Mouse (Mus musculus) CD4-positive, CD25-positive, alpha-beta regulatory T cell, adult 2 months (primary cell): ENCODE measurements around the gene Gm20388.
"Not testable (repeated sequence)": the region's sequence is repeated elsewhere in the genome, so short reads cannot be mapped to it uniquely, and the experiment has no call there.

Experiments
- DNase-seq: peaks from one replicate; pipeline ENCODE4 v3.0.0-alpha.2; 2012; ENCODE audit warnings: low read depth, low spot score

Gm20388 gene

GRCm38 (mm10) chr8:123404521-123404920 lies 3493.9 kb downstream of the Gm20388 start:
- DNase-seq = peak; percentile 59

GRCm38 (mm10) chr8:123406786-123407185 lies 3496.1 kb downstream of the Gm20388 start, which contains the start of gene Mc1r:
Gene Mc1r, plus strand, starts transcription at chr8:123407107.
- peak; percentile 84 for DNase-seq

- no peak for DNase-seq
Measured at GRCm38 (mm10) chr8:123407612-123408011, 3497.0 kb downstream of the Gm20388 start.

- DNase-seq = no peak
Measured at GRCm38 (mm10) chr8:123408586-123409544, 3498.2 kb downstream of the Gm20388 start.

GRCm38 (mm10) chr8:123410049-123410587 lies 3499.5 kb downstream of the Gm20388 start:
- no peak for DNase-seq

GRCm38 (mm10) chr8:123410788-123411187 lies 3500.1 kb downstream of the Gm20388 start:
- DNase-seq = no peak

GRCm38 (mm10) chr8:123411246-123411645 lies 3500.6 kb downstream of the Gm20388 start, which contains the start of gene Tubb3:
Gene Tubb3, plus strand, starts transcription at chr8:123411424.
- DNase-seq = peak; percentile 76

GRCm38 (mm10) chr8:123411781-123412327 lies 3501.2 kb downstream of the Gm20388 start:
- peak; percentile 22 for DNase-seq

GRCm38 (mm10) chr8:123412560-123413170 lies 3502.0 kb downstream of the Gm20388 start:
- DNase-seq = peak; percentile 65

- DNase-seq = no peak
Measured at GRCm38 (mm10) chr8:123414255-123414654, 3503.6 kb downstream of the Gm20388 start.

- DNase-seq = not testable (repeated sequence)
Measured at GRCm38 (mm10) chr8:123414997-123415696, 3504.5 kb downstream of the Gm20388 start.

- DNase-seq = peak; percentile 70
Measured at GRCm38 (mm10) chr8:123415967-123416943, 3505.6 kb downstream of the Gm20388 start.

GRCm38 (mm10) chr8:123416944-123417555 lies 3506.4 kb downstream of the Gm20388 start:
- no peak for DNase-seq

- DNase-seq = no peak
Measured at GRCm38 (mm10) chr8:123419711-123420110, 3509.1 kb downstream of the Gm20388 start.

- no peak for DNase-seq
Measured at GRCm38 (mm10) chr8:123420525-123421281, 3510.1 kb downstream of the Gm20388 start.

GRCm38 (mm10) chr8:123421325-123421724 lies 3510.7 kb downstream of the Gm20388 start:
- no peak for DNase-seq

- peak; percentile 79 for DNase-seq
Measured at GRCm38 (mm10) chr8:123422056-123422780, 3511.6 kb downstream of the Gm20388 start.

GRCm38 (mm10) chr8:123422781-123423159 lies 3512.1 kb downstream of the Gm20388 start:
- DNase-seq = no peak
